Mouse (Mus musculus) heart, embryonic 10.5 days (tissue): ENCODE measurements around the gene Hoxb2. TPM values are rescaled to one million over a fixed set of nuclear protein-coding genes. Genes with fewer than 3 reads are reported as not detected.

Source experiments
- DNase-seq: peaks from one replicate; pipeline ENCODE4 v3.0.0-alpha.2; 2017; ENCODE audit warnings: low spot score
- H3K27ac ChIP-seq: fragments of 300-500 bp; sonication (generic); 2 replicates; pipeline ENCODE4 v1.5.1; 2016; ENCODE audit warnings: mild to moderate bottlenecking
- H3K27me3 ChIP-seq: fragments of 300-500 bp; sonication (generic); 2 replicates; pipeline ENCODE4 v1.6.1; 2016; ENCODE audit warnings: mild to moderate bottlenecking; ENCODE audit not compliant: poor library complexity, insufficient read depth, severe bottlenecking
- H3K36me3 ChIP-seq: fragments of 300-500 bp; sonication (generic); 2 replicates; pipeline ENCODE4 v1.6.1; 2016; ENCODE audit warnings: mild to moderate bottlenecking, moderate library complexity
- H3K4me1 ChIP-seq: fragments of 300-500 bp; sonication (generic); 2 replicates; pipeline ENCODE4 v1.6.1; 2016; ENCODE audit warnings: mild to moderate bottlenecking
- H3K4me3 ChIP-seq: fragments of 300-500 bp; sonication (generic); 2 replicates; pipeline ENCODE4 v1.5.1; 2016; ENCODE audit warnings: mild to moderate bottlenecking, moderate library complexity
- H3K9me3 ChIP-seq: fragments of 300-500 bp; sonication (generic); 2 replicates; pipeline ENCODE4 v1.6.1; 2016; ENCODE audit warnings: mild to moderate bottlenecking, moderate library complexity
- WGBS: fragments of 180-500 bp; shearing (Covaris S2); methylation state at CpG from one replicate; pipeline ENCODE4 v1.1.7; 2016; 5-methylcytosine and 5-hydroxymethylcytosine counted together
- polyA plus RNA-seq: library from polyadenylated mRNA; unstranded; fragments of >200 nt; fragmentation: Nextera tagmentation; extraction: Ambion mirVana; gene quantifications from 2 replicates; pipeline ENCODE4 v1.2.1, GENCODE M21; 2016

Hoxb2 gene
- polyA plus RNA-seq, 1 experiment from 2014 or later: 27.6 TPM

DNA sequence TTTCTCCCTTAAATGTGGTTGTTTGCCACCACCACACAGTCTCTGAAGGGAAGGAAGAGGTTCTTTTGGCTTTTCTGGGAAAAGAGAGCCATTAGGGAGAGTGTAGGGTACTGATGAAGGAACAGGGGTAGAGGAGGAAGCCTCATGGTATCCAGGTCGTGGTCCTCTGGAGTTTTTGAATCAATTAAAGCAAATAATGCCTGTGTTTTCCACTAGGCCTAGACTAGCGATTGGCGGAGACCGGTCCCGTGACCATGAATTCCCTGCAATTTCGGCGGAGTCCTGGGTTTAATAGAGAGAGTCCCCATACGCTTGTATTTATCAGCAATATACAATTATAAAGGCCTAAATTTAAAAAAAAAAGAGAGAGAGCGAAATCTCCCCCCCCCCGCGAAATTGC lies 987 bp downstream of the Hoxb2 start:
- H3K9me3 ChIP-seq: no peaks in the 10 kb centered on the region
- peak overlapping the region; percentile 95 for H3K27ac ChIP-seq
- peaks cover 91% of the 10 kb centered on the region for H3K27me3 ChIP-seq
- DNase-seq: no peak
- WGBS: 10% methylated on average over 11 of the region's 11 CpGs
- peak overlapping the region; percentile 78 for H3K4me3 ChIP-seq
- H3K4me1 ChIP-seq: peaks cover 60% of the 10 kb centered on the region
- no peaks in the 10 kb centered on the region for H3K36me3 ChIP-seq

DNA sequence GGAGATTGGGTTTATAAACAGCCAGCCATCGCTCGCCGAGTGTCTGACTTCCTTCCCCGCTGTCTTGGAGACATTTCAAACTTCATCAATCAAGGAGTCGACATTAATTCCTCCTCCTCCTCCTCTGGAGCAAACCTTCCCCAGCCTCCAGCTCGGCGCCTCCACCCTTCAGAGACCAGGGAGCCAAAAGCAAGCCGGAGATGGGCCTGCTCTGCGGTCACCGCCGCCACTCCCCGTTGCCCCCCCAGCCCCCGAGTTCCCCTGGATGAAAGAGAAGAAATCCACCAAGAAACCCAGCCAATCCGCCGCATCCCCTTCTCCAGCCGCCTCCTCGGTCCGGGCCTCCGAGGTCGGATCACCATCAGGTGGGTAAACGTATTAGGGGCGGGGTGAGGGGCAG lies 1.5 kb downstream of the Hoxb2 start:
- peak overlapping the region; percentile 78 for H3K4me3 ChIP-seq
- no peaks in the 10 kb centered on the region for H3K9me3 ChIP-seq
- H3K36me3 ChIP-seq: no peaks in the 10 kb centered on the region
- H3K4me1 ChIP-seq: peaks cover 56% of the 10 kb centered on the region
- WGBS: 2% methylated on average over 22 of the region's 22 CpGs
- peaks cover 91% of the 10 kb centered on the region for H3K27me3 ChIP-seq
- DNase-seq: no peak
- peak overlapping the region; percentile 95 for H3K27ac ChIP-seq

DNA sequence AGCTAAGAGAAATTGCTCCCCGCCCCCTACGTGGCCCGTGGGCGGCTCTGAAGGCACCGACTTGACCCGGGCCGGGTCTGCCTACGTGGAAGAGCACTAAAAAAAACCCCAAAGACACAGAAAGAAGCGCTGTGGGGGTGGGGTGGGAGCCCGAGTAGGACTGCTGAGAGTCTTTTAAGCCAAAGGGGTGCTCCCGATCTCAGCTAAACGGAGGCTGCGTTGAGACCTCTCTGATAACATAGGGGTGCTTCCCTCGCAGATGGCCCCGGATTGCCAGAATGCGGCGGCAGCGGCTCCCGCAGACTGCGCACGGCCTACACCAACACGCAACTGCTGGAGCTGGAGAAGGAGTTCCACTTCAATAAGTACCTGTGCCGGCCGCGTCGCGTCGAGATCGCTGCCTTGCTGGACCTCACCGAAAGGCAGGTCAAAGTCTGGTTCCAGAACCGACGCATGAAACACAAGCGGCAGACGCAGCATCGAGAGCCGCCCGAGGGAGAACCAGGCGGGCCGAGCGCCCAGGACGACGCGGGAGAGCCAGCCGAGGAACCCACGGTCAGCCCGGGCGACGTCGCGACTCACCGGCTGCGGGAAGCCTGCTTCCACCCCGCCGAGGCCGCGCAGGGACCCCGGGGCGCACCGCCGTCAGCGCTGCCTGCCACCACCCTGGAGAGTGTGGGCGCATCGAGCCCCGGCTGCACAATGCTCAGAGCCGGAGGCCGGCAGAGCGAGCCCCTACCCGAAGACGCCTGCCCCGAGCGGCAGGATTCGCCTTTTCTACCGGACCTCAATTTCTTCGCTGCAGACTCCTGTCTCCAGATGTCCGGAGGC lies 2.6 kb downstream of the Hoxb2 start:
- WGBS: under 1% methylated on average over 75 of the region's 75 CpGs
- H3K27me3 ChIP-seq: peaks cover 93% of the 10 kb centered on the region
- peaks cover 56% of the 10 kb centered on the region for H3K4me1 ChIP-seq

DNA sequence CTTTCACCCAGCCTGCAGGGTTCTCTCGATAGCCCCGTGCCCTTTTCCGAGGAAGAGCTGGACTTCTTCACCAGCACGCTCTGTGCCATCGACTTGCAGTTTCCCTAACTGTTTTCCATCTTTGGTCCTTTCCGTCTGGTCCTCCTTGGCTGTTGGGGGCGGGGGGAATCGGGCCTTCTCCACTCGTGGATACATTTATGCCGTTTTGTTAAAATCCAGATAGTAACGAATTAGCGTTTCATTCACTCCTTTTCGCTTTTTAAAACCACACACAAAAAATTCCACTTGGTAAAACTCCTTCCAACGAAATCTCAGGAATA lies 3.2 kb downstream of the Hoxb2 start:
- Histone ChIP-seq H3K27ac (peak overlapping the region; percentile 95), H3K9me3 (no peaks in the 10 kb centered on the region), H3K27me3 (peaks cover 92% of the 10 kb centered on the region), H3K4me3 (peak overlapping the region; percentile 78), H3K4me1 (peaks cover 53% of the 10 kb centered on the region), H3K36me3 (no peaks in the 10 kb centered on the region)
- 1% methylated on average over 14 of the region's 14 CpGs for WGBS
- peak; percentile 76 for DNase-seq

More for the DNA sequence above, 2.6 kb downstream of the Hoxb2 start:
- Histone ChIP-seq H3K27ac (peak overlapping the region; percentile 95), H3K36me3 (no peaks in the 10 kb centered on the region), H3K4me3 (peak overlapping the region; percentile 78), H3K9me3 (no peaks in the 10 kb centered on the region)
- peak; percentile 85 for DNase-seq

DNA sequence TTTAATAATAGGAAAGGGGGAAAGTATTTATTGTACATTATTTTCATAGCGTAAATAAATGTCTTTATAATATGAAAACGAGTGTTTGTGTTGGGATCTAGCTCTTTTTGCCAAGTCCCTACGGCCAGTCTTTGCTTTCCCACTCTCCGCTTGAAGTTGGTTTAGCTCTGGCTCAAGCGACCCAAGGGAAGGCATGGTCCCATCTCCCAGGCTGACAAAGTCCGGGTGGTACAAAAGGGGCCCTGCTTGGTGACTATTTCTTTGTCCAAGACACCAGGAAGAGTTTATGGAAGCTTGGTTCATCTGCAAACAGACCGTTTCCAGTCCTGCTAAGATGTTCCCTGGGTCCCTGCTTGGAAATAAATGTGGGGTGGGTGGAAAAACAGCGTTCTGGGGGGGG lies 3.6 kb downstream of the Hoxb2 start:
- Histone ChIP-seq H3K27me3 (peaks cover 91% of the 10 kb centered on the region), H3K36me3 (no peaks in the 10 kb centered on the region), H3K4me3 (peak overlapping the region; percentile 78), H3K9me3 (no peaks in the 10 kb centered on the region), H3K27ac (peak overlapping the region; percentile 95), H3K4me1 (peaks cover 48% of the 10 kb centered on the region)
- DNase-seq: no peak
- 8% methylated on average over 8 of the region's 8 CpGs for WGBS

DNA sequence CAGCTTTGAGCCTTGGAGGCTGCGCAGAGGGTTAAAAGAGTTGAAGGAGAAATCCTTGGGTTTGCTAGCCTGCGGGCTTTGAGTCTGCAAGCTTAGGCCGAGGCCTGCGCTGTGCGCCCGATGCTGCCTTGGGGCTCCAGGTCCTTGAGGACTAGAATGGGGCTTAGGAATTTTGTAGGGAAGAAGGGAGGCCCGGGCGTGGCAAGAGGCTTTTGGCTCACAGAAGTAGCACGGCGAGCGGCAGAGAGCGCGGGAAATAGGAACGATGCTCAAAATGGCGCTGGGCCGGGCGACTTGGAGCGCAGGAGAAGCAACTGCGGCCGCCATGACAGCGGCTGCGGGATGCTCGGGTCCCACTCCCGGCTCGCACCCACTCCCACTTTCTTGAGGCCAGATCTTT lies 4.1 kb downstream of the Hoxb2 start:
- peak overlapping the region; percentile 95 for H3K27ac ChIP-seq
- H3K36me3 ChIP-seq: no peaks in the 10 kb centered on the region
- H3K4me3 ChIP-seq: peak overlapping the region; percentile 78
- peaks cover 45% of the 10 kb centered on the region for H3K4me1 ChIP-seq
- no peaks in the 10 kb centered on the region for H3K9me3 ChIP-seq
- H3K27me3 ChIP-seq: peaks cover 87% of the 10 kb centered on the region
- no peak for DNase-seq
- 1% methylated on average over 25 of the region's 25 CpGs for WGBS

DNA sequence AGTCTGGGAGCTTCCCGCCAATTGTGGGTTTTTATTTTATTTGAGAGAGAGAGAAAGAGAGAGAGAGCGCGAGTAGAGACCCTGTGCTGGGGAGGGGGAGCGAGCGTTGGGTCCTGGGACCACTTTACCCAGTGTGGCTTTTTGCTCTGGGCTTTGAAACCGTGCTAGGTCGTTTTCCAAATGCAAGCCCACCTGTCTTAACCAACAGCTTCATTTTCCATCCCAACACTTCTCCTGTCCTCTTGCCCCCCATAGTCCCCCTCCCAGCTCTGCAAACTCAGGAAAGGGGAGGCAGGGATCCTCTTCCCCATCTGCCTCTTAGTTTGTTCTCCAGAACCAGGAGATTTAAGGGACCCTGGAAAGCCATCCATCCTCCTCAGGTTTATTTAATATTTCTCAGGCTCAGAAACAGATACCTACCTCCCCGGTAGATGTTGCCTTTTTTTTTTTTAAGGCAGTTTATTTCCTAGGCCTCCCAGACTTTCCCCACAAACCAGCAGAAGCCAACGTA lies 4.5 kb downstream of the Hoxb2 start:
- H3K27ac ChIP-seq: peak overlapping the region; percentile 95
- DNase-seq: no peak
- H3K9me3 ChIP-seq: no peaks in the 10 kb centered on the region

DNA sequence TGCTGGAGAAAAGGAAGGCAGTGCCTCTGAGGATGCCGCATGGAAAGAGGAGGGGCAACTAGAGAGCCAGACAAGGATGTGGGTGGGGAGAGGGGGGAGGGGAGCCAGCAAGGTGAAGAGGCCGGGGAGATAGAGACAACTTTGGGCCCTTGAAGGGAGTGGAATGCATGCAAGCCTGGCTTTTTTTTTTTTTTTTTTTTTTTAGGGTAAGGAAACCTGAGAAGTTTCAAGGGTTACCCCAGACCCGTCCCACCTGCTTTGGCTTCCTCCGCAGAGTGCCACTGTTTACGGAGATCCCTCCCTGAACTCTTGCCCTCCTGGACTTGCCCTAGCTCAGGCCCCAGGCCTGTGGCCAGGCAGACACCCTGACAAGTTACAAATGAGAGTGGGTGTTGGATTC lies 13.5 kb downstream of the Hoxb2 start:
- Histone ChIP-seq H3K27ac (no peak overlapping the region), H3K27me3 (peaks cover 84% of the 10 kb centered on the region), H3K4me1 (peaks cover 18% of the 10 kb centered on the region), H3K36me3 (no peaks in the 10 kb centered on the region), H3K9me3 (no peaks in the 10 kb centered on the region), H3K4me3 (no peak overlapping the region)
- peak; percentile 64 for DNase-seq
- 3% methylated on average over 5 of the region's 5 CpGs for WGBS

More for the DNA sequence above, 4.5 kb downstream of the Hoxb2 start:
- WGBS: 11% methylated on average over 9 of the region's 9 CpGs
- Histone ChIP-seq H3K36me3 (no peaks in the 10 kb centered on the region), H3K4me3 (peak overlapping the region; percentile 78), H3K27me3 (peaks cover 86% of the 10 kb centered on the region), H3K4me1 (peaks cover 40% of the 10 kb centered on the region)

DNA sequence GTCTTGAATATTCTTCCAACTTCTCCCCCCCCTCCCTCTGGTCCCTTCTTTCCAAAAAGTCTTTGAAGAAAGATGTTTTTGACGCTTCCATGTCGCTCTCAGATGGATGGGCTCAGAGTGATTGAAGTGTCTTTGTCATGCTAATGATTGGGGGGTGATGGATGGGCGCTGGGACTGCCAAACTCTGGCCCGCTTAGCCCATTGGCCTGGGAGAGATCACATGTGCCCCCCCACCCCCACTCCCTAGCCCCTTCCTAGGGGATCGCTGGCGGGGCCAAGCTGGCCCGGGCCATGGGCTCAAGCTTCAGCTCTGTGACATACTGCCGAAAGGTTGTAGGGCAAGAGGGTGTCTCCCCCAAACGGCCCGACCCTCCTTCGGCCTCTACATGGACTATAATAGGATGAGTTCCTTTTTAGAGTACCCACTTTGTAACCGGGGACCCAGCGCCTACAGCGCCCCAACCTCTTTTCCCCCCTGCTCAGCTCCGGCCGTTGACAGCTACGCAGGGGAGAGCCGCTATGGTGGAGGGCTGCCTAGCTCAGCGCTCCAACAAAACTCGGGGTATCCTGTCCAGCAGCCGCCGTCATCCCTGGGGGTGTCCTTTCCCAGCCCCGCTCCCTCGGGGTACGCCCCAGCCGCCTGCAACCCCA lies 15.2 kb downstream of the Hoxb2 start, which contains the start of gene Hoxb1:
TSS of gene Hoxb1 (plus strand) at position 312 of the 651 bp plus-strand sequence.
- H3K27ac ChIP-seq: peak within 1 kb of the TSS; percentile 64
- H3K36me3 ChIP-seq: no peaks in the 10 kb centered on the region
- H3K27me3 ChIP-seq: peaks cover 92% of the 10 kb centered on the region
- WGBS: 3% methylated on average over 26 of the region's 26 CpGs
- peaks cover 21% of the 10 kb centered on the region for H3K4me1 ChIP-seq
- H3K4me3 ChIP-seq: peak within 1 kb of the TSS; percentile 50
- DNase-seq: peak; percentile 66
- no peaks in the 10 kb centered on the region for H3K9me3 ChIP-seq

DNA sequence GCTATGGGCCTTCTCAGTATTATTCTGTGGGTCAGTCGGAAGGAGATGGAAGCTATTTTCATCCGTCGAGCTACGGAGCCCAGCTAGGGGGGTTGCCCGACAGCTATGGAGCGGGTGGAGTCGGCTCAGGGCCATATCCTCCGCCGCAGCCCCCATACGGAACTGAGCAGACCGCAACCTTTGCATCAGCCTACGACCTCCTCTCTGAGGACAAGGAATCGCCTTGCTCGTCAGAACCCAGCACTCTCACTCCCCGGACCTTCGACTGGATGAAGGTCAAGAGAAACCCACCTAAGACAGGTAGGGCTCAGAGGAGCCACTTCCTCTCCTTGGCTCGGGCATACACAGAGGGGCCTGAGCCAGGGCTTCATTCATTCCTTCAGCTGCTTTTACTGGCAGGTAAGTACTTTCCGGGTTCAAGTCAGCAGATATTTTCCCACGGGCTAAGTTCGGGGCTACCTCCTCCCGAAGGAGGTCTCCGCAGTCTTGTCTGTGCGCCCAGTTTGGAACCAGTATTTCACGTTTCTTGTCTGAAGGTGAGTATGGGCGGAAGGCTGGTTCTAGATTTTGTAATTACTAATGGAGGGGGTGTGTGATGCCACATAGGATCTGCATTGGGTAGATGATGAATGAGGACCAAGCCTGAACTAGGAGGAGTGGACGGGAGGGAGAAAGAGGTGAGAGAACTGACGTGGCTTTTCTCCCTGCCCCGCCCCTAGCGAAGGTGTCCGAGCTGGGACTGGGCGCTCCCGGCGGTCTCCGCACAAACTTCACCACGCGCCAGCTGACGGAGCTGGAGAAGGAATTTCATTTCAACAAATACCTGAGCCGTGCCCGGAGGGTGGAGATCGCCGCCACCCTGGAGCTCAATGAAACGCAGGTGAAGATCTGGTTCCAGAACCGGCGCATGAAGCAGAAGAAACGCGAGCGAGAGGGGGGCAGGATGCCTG lies 16.0 kb downstream of the Hoxb2 start:
- WGBS: 1% methylated on average over 47 of the region's 47 CpGs
- Histone ChIP-seq H3K27me3 (peaks cover 96% of the 10 kb centered on the region), H3K27ac (peak overlapping the region; percentile 64), H3K36me3 (no peaks in the 10 kb centered on the region), H3K9me3 (no peaks in the 10 kb centered on the region), H3K4me3 (peak overlapping the region; percentile 50), H3K4me1 (peaks cover 21% of the 10 kb centered on the region)
- peak; percentile 70 for DNase-seq

DNA sequence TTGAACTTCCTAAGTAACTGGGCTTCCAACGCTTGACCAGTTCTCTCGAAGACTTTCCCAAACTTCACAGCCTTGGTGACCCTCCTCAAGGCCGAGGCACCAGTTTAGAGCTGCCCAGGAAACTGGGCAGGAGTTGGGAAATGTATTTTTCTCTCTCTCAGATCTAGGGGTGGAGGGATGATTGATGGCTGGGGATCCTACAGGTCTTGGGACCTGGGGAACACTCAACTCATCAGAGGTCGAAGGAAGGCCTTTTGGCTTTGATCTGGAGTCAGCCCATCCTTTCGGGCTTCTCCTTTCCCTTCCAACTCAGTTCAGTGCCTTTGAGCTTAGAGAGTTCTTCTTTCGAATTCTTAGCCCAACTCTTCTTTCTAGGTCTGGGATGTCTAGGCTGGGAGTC lies 16.8 kb downstream of the Hoxb2 start:
- Histone ChIP-seq H3K27me3 (peaks cover 99% of the 10 kb centered on the region), H3K4me3 (0 out of 2 replicates have a peak overlapping the region, but pooled peaks have one; percentile 50), H3K4me1 (peaks cover 26% of the 10 kb centered on the region), H3K9me3 (no peaks in the 10 kb centered on the region), H3K27ac (no peak overlapping the region), H3K36me3 (no peaks in the 10 kb centered on the region)
- DNase-seq: no peak
- 20% methylated on average over 6 of the region's 6 CpGs for WGBS

DNA sequence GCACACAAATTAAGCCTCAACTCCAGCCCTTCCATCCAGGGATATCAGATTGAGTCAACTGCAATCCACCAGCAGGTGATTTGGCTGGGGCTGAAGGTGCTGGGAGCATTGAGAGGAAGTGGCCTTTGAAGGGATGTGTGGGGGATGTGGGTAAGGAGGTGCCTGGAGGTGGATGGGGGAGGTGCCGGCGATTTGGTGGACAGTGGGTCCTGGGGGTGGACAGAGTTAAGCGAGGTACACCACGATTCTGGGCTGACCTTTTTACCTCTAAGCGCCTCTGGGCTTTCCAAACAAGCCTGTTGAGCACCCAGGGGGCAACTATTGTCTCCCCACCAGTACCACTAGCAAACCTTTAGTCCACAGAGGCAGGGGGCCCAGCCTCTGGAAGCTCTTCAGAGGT lies 18.4 kb downstream of the Hoxb2 start:
- Histone ChIP-seq H3K27ac (no peak overlapping the region), H3K9me3 (no peaks in the 10 kb centered on the region), H3K4me3 (no peak overlapping the region), H3K36me3 (no peaks in the 10 kb centered on the region), H3K27me3 (peaks cover 99% of the 10 kb centered on the region), H3K4me1 (peaks cover 34% of the 10 kb centered on the region)
- 13% methylated on average over 5 of the region's 5 CpGs for WGBS
- no peak for DNase-seq
